Mouse (Mus musculus) central nervous system, embryonic 14 days (tissue): ENCODE results near the gene Nupr1l. TPM values are rescaled to one million over a fixed set of nuclear protein-coding genes. Genes with fewer than 3 reads are reported as not detected.

ENCODE experiments used
- polyA plus RNA-seq: library from polyadenylated mRNA; depleted of rRNA; stranded (reverse); fragments of >200 nt; gene quantifications from 2 replicates; pipeline ENCODE4 v1.2.3, GENCODE M21; 2012; rRNA removed

Gene Nupr1l
- 6.0 and 8.0 TPM in 2 replicates for polyA plus RNA-seq

DNA sequence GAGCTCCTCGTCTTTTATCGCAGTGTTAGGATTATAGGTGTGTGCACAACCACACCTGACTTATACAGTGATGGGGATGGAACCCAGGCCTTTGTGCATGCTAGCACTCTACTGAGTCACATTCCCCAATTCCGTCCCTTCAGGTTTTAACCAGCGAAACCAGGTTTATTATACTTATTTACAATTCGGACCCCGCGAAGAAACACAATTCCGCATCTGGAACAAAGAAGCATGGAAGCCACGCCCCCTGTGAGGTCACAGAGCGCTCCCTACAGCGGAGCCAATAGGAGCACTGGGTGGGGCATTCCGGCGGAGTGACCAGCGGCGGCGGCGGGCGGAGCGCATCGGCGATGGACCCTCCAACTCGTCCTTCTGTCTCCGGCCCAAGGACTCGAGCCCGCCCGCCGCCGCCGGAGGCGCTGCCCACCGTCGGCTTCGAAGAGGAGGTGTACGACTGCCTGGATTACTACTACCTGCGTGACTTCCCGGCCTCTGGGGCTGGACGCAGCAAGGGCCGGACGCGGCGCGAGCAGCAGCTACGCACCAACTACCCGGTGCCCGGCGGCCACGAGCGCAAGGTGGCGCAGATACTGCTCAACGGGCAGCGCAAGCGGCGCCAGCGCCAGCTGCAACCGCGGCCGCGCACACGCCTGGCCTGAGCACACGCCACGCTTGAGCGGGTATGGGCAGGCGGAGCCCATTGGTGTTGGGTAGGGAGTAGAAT, at the start of gene Nupr1l:
Gene Nupr1l, plus strand, starts transcription at position 299 of the 724 bp plus-strand sequence.

DNA sequence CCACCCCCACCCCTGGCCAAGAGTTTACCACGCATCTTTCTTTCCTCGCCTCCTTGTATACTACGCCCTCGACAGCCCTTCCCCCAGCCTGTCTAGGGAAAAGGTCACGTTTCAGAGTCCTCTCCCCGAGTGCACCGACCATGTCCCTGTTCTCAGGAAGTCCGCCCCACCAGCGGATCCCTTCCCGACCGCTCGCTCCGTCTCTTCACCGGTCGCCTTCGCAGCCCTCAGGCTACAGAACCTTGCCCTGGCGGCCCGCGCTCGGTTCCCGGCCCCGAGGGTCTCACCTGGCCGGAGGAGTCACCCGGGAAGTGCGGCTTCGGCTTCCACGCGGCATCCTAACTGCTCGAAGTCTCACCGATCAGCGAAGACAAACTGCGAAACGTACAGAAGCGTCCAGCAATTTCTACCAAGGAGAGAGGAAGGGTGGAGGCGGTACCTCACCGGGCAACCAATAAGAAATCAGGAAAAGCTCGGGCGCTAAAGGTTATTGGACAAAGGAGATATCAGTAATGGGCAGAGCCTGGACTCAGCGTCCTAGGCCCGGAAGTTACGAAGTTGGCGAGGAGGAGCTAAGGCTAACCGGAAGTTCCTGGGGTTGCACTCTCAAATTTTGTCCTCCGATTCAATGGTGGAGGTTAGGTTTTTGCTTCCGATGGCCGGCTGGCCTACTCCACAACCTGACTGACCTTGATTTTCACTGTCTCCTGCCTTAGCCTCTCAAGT, 21.3 kb upstream of the Nupr1l start, which contains the start of gene Chchd2:
Gene Chchd2, minus strand, starts transcription at position 560 of the 726 bp plus-strand sequence.

GRCm38 (mm10) chr5:129895198-129896088, 12.9 kb upstream of the Nupr1l start, which contains the start of gene Zbed5:
TSS of gene Zbed5 (plus strand) at chr5:129895723.

DNA sequence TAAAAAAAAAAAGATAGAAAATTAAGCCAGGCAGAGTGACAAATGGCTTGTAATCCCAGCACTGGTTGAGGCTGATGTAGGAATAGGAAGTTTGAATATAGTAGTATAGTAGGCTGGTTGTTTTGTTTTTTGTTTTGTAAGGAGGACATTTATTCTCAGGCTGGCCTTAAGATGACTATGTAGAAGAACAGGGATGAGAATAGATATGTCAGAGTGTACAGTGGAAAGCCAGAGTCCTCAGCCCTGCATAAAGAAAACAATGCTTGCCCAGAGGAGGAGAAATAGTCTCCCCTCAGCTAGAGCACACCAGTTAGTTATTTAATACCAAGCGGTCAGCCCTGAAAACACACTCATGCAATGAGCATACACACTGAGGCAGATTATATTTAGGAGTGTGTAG, 9.9 kb upstream of the Nupr1l start, which contains the start of gene Phkg1:
Gene Phkg1, minus strand, starts transcription at position 101 of the 400 bp plus-strand sequence.

GRCm38 (mm10) chr5:129941495-129942045, 33.2 kb downstream of the Nupr1l start, which contains the start of gene Vkorc1l1:
TSS of gene Vkorc1l1 (plus strand) at chr5:129941970.

Other genes starting within 250 kb of the Nupr1l start
- 6.1 and 6.2 TPM in 2 replicates for gene Zfp11, start 238.4 kb upstream of the Nupr1l start, polyA plus RNA-seq
- not detected in 2 replicates for gene Sept14, start 200.0 kb upstream of the Nupr1l start, polyA plus RNA-seq
- gene Mrps17, start 193.0 kb upstream of the Nupr1l start, polyA plus RNA-seq: 119 and 139 TPM in 2 replicates
- 65.8 and 70.3 TPM in 2 replicates for gene Nipsnap2, start 183.5 kb upstream of the Nupr1l start, polyA plus RNA-seq
- 18.5 and 25.4 TPM in 2 replicates for gene Psph, start 121.1 kb upstream of the Nupr1l start, polyA plus RNA-seq
- gene Sumf2, start 61.6 kb upstream of the Nupr1l start, polyA plus RNA-seq: 25.5 and 31.3 TPM in 2 replicates
- gene Chchd2, start 21.1 kb upstream of the Nupr1l start, polyA plus RNA-seq: 857 and 982 TPM in 2 replicates
- 11.7 TPM in 2 replicates for gene Zbed5, start 12.8 kb upstream of the Nupr1l start, polyA plus RNA-seq
- 0.21 and 0.29 TPM in 2 replicates for gene Phkg1, start 10.0 kb upstream of the Nupr1l start, polyA plus RNA-seq
- gene Vkorc1l1, start 33.4 kb downstream of the Nupr1l start, polyA plus RNA-seq: 34.1 and 35.6 TPM in 2 replicates
- 18.2 and 24.5 TPM in 2 replicates for gene Gusb, start 94.5 kb downstream of the Nupr1l start, polyA plus RNA-seq
- 21.9 and 27.2 TPM in 2 replicates for gene Asl, start 120.7 kb downstream of the Nupr1l start, polyA plus RNA-seq
- 52.4 and 57.6 TPM in 2 replicates for gene Crcp, start 120.8 kb downstream of the Nupr1l start, polyA plus RNA-seq
- 38.9 and 40.8 TPM in 2 replicates for gene Tpst1, start 164.8 kb downstream of the Nupr1l start, polyA plus RNA-seq
- gene Kctd7, start 236.3 kb downstream of the Nupr1l start, polyA plus RNA-seq: 9.1 and 9.2 TPM in 2 replicates